Mouse (Mus musculus) T-cell, adult 66 days (primary cell): ENCODE data around the gene Fktn. TPM values are rescaled to one million over a fixed set of nuclear protein-coding genes. Genes with fewer than 3 reads are reported as not detected.

ENCODE experiments used
- total RNA-seq, 2 experiments: library from RNA; stranded (reverse); gene quantifications; 3 replicates in 1 of 2; 4 replicates in 1 of 2; pipeline ENCODE4 v1.2.4; 2023

Gene Fktn
- total RNA-seq: 1 to 10 TPM; 4.3 to 4.7 TPM

GRCm38 (mm10) chr4:53713704-53714050 lies at the start of gene Fktn:
Fktn (plus strand) TSS chr4:53713998.

GRCm38 (mm10) chr4:53825821-53826605 lies 112.2 kb downstream of the Fktn start, which contains the start of gene Tmem38b:
Tmem38b (plus strand) TSS chr4:53826045.

Other genes with a start within 250 kb of the Fktn start
- gene Fsd1l, start 82.5 kb upstream of the Fktn start, total RNA-seq: under 1 TPM; 0.44 to 0.59 TPM
- gene Tal2, start 65.7 kb downstream of the Fktn start, total RNA-seq: under 1 TPM in 1 of 2 experiments, not detected in 1; 0.23 TPM
- 1 to 10 TPM; 6.2 to 8.4 TPM for gene Tmem38b, start 112.0 kb downstream of the Fktn start, total RNA-seq